Comparison of ENCODE assay signal across 13 mouse cellular contexts in genomic region chr5:140123640-140124366, GRCm38 (mm10).
A peak's percentile ranks its signal among the peaks of the same experiment; 100 is the strongest.
DNase-seq lines count a peak whose midpoint lies in the region; ATAC-seq lines count a peak whose summit lies in the region.
"Had no signal": no experiment of that assay in that cellular context is flagged by ENCODE, and none has a peak within 500 bp of the region (broad histone marks: within the 10 kb centered on the region; RNA-seq: fewer than 3 reads in every experiment).

No protein-coding gene starts in this region.

- H3K36me3 ChIP-seq in heart, embryonic 15.5 days, result no peaks in the 10 kb centered on the region
- no peaks in the 10 kb centered on the region for H3K36me3 ChIP-seq in lung, embryonic 15.5 days
- H3K36me3 ChIP-seq in stomach, embryonic 15.5 days, result 0 out of 2 replicates have a peak, but pooled peaks cover 2% of the 10 kb centered on the region
- H3K36me3 ChIP-seq: heart, embryonic 12.5 days; liver, embryonic 15.5 days had no signal

- no peak overlapping the region for H3K4me2 ChIP-seq in heart, embryonic 15.5 days
- no peak overlapping the region for H3K4me2 ChIP-seq in lung, embryonic 15.5 days
- no peak overlapping the region for H3K4me2 ChIP-seq in stomach, embryonic 15.5 days
- H3K4me2 ChIP-seq: heart, embryonic 12.5 days; liver, embryonic 15.5 days had no signal

- H3K27me3 ChIP-seq in heart, embryonic 15.5 days, result no peaks in the 10 kb centered on the region
- H3K27me3 ChIP-seq in lung, embryonic 15.5 days, result no peaks in the 10 kb centered on the region
- H3K27me3 ChIP-seq in stomach, embryonic 15.5 days (replicated peaks), result no peaks in the 10 kb centered on the region
- H3K27me3 ChIP-seq: heart, embryonic 12.5 days; liver, embryonic 15.5 days had no signal

- 0 out of 2 replicates have a peak, but pooled peaks have one; percentile 16 for ATAC-seq in heart, embryonic 15.5 days (replicated peaks; ENCODE audit: insufficient number of reproducible peaks, insufficient read depth, low FRiP score, low read depth)
- ATAC-seq in lung, embryonic 15.5 days (ENCODE audit: borderline replicate concordance, extremely low read depth, low FRiP score, low TSS enrichment), result peak; percentile 57
- ATAC-seq in stomach, embryonic 15.5 days (ENCODE audit: insufficient read depth, low FRiP score, low read depth), result peak; percentile 28; the same call in 1 of the 2 replicates
- ATAC-seq: inflammation-experienced regulatory T-cells, adult 6 months had no signal

- no peak overlapping the region for H3K4me3 ChIP-seq in heart, embryonic 15.5 days
- H3K4me3 ChIP-seq in lung, embryonic 15.5 days, result no peak overlapping the region
- no peak overlapping the region for H3K4me3 ChIP-seq in stomach, embryonic 15.5 days (replicated peaks)
- H3K4me3 ChIP-seq: heart, embryonic 12.5 days; liver, embryonic 15.5 days had no signal

- no peak overlapping the region for H3K9ac ChIP-seq in heart, embryonic 15.5 days
- H3K9ac ChIP-seq in lung, embryonic 15.5 days, result no peak overlapping the region
- no peak overlapping the region for H3K9ac ChIP-seq in stomach, embryonic 15.5 days
- H3K9ac ChIP-seq: heart, embryonic 12.5 days; liver, embryonic 15.5 days had no signal

- H3K27ac ChIP-seq in heart, embryonic 15.5 days, result no peak overlapping the region
- H3K27ac ChIP-seq in lung, embryonic 15.5 days, result peak overlapping the region; percentile 70
- peak overlapping the region; percentile 63 for H3K27ac ChIP-seq in stomach, embryonic 15.5 days
- H3K27ac ChIP-seq: liver, embryonic 15.5 days had no signal

- 66% methylated on average over 4 of the region's 4 CpGs for WGBS in heart, embryonic 15.5 days
- WGBS in lung, embryonic 15.5 days, result 52% methylated on average over 4 of the region's 4 CpGs
- WGBS in stomach, embryonic 15.5 days, result 53% methylated on average over 4 of the region's 4 CpGs

- H3K9me3 ChIP-seq in heart, embryonic 15.5 days (replicated peaks), result no peaks in the 10 kb centered on the region
- no peaks in the 10 kb centered on the region for H3K9me3 ChIP-seq in lung, embryonic 15.5 days
- H3K9me3 ChIP-seq in stomach, embryonic 15.5 days, result no peaks in the 10 kb centered on the region
- H3K9me3 ChIP-seq: heart, embryonic 12.5 days; liver, embryonic 15.5 days had no signal

- DNase-seq in heart, postnatal 4 days, result no peak
- no peak for DNase-seq in lung, postnatal 10 days
- peak; percentile 65 for DNase-seq in ZHBTc4 (ENCODE audit: low read depth, low spot score)
- no peak for DNase-seq in layer of hippocampus, postnatal 25 days (ENCODE audit: extremely low spot score in 1 of 2, low spot score in 1 of 2)
- DNase-seq in frontal cortex, postnatal 36 days (ENCODE audit: low spot score in 2 of 2), result no peak
- DNase-seq: cerebellum, postnatal 10 days; right cerebral cortex, postnatal 4 days had no signal

- 0 out of 2 replicates have a peak, but pooled peaks cover 4% of the 10 kb centered on the region for H3K4me1 ChIP-seq in heart, embryonic 15.5 days (replicated peaks)
- H3K4me1 ChIP-seq in lung, embryonic 15.5 days, result peaks cover 17% of the 10 kb centered on the region
- peaks cover 7% of the 10 kb centered on the region; the same call in 1 of the 2 replicates for H3K4me1 ChIP-seq in stomach, embryonic 15.5 days
- H3K4me1 ChIP-seq: heart, embryonic 12.5 days; liver, embryonic 15.5 days had no signal
